Mouse (Mus musculus): ENCODE results near the gene Npm1. TPM values are rescaled to one million over a fixed set of nuclear protein-coding genes. Genes with fewer than 3 reads are reported as not detected.

Gene Npm1
- total and polyA plus RNA-seq, 2 experiments from 2014 or later = 400 to 473 TPM

DNA sequence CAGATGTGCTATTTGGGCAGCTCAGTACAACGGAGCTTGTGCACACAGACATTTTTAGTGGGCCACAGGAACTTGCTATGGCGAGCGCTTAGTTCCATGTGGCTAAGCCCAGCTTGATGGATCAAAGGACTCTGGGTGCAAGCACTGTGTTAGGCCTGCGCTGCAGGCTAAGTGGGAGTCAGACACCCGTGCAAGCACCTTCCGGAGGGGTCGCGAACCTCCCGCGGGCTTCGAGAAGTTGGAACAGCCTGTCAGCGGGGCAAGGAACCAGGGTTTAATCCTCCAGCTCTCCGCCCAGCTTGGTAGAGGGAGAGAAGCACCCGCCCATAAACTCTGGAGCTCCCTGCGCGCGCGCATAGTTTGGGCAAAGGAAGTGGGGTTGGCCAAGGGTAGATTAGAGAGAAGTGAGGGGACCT is 17.7 kb upstream of the Npm1 start:
- no peak overlapping the region for H3K4me3 ChIP-seq (ENCODE audit: low read depth, low read length)
- no peaks in the 10 kb centered on the region for H3K36me3 ChIP-seq (ENCODE audit: insufficient read depth)
- peaks cover 19% of the 10 kb centered on the region for H3K27me3 ChIP-seq (ENCODE audit: insufficient read depth, low read length)
- 5% methylated on average over 18 of the region's 18 CpGs for WGBS
- H3K4me2 ChIP-seq (ENCODE audit: low read depth) = peak overlapping the region; percentile 31
- H3K9me3 ChIP-seq (ENCODE audit: low read length) = no peaks in the 10 kb centered on the region
- ATAC-seq (no peak), DNase-seq (no peak)
- H3K27ac ChIP-seq (ENCODE audit: low read depth, low read length) = no peak overlapping the region
- no peak overlapping the region for H3K9ac ChIP-seq
- TF ChIP-seq CTCF (IDR thresholded peaks at IDR 0.05; ENCODE audit: low read depth) = no peak
- 0 out of 2 replicates have a peak, but pooled peaks cover 4% of the 10 kb centered on the region for H3K4me1 ChIP-seq (ENCODE audit: insufficient read depth)

DNA sequence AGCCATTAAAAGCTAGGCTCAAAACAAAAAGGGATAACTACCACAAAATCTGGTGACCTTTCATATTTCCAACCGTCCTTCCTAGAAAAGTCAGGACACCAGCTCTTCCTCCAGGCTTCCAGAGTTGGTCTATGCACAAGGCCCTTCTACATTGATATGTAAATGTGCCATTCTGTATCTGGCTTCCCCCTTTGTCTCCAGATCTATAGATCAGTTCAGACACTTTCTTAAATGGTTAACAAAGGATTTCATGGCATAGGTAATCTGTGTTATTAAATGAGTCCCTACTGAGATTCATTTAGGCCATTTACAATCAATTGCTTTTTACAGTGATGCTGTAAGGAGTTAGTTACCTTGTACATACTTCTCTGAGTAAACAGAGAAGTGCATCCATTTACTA is 16.8 kb upstream of the Npm1 start:
- H3K27ac ChIP-seq (ENCODE audit: low read depth, low read length) = no peak overlapping the region
- WGBS = 15% methylated on average over 1 of the region's 1 CpGs
- H3K9me3 ChIP-seq (ENCODE audit: low read length) = no peaks in the 10 kb centered on the region
- no peak overlapping the region for H3K4me2 ChIP-seq (ENCODE audit: low read depth)
- H3K4me3 ChIP-seq (ENCODE audit: low read depth, low read length) = no peak overlapping the region
- peaks cover 21% of the 10 kb centered on the region for H3K27me3 ChIP-seq (ENCODE audit: insufficient read depth, low read length)
- no peak for ATAC-seq
- no peak for DNase-seq
- 0 out of 2 replicates have a peak, but pooled peaks cover 4% of the 10 kb centered on the region for H3K4me1 ChIP-seq (ENCODE audit: insufficient read depth)
- H3K9ac ChIP-seq = no peak overlapping the region
- no peak for TF ChIP-seq CTCF (IDR thresholded peaks at IDR 0.05; ENCODE audit: low read depth)
- no peaks in the 10 kb centered on the region for H3K36me3 ChIP-seq (ENCODE audit: insufficient read depth)

DNA sequence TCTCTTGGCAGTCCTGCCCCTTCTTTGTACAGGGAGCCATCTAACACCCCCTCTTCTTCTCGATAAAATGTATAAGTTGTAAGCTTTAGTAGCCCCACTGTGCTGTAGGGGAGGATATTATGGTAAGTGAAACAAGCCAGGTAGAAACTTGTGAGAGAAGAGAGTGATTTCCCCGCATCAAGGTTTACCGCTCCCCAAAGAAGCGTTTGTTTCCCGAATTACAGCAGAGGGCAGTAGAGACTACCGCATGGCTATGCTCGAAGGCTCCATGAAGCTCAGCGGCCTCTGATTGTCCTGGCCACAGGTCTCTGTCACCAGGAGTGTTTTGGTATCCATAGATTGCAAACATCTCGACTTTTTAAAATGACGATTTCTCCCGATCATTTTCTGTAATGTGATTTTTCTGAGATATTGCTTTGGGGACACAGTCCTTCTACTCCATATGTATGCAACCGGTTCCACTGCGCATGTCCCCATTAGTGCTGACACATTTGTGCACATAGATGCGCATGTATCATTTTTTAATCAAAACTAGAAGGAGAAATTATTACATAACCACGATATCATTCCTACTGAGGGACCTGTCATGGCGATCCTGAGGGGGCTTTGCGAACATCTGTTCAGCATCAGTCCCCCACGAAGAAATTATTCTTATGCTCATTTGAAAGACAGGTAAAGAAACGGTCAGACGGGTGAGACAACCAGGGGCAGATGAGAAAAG is 13.7 kb upstream of the Npm1 start:
- Histone ChIP-seq H3K27me3 (ENCODE audit: insufficient read depth, low read length) (peaks cover 21% of the 10 kb centered on the region), H3K4me3 (ENCODE audit: low read depth, low read length) (no peak overlapping the region), H3K9me3 (ENCODE audit: low read length) (no peaks in the 10 kb centered on the region), H3K4me2 (ENCODE audit: low read depth) (no peak overlapping the region), H3K4me1 (ENCODE audit: insufficient read depth) (0 out of 2 replicates have a peak, but pooled peaks cover 4% of the 10 kb centered on the region), H3K36me3 (ENCODE audit: insufficient read depth) (no peaks in the 10 kb centered on the region), H3K9ac (no peak overlapping the region), H3K27ac (ENCODE audit: low read depth, low read length) (no peak overlapping the region)
- 35% methylated on average over 20 of the region's 20 CpGs for WGBS
- DNase-seq (peak; percentile 82), ATAC-seq (peak; percentile 85)
- peak; percentile 92 for TF ChIP-seq CTCF (IDR thresholded peaks at IDR 0.05; ENCODE audit: low read depth)

DNA sequence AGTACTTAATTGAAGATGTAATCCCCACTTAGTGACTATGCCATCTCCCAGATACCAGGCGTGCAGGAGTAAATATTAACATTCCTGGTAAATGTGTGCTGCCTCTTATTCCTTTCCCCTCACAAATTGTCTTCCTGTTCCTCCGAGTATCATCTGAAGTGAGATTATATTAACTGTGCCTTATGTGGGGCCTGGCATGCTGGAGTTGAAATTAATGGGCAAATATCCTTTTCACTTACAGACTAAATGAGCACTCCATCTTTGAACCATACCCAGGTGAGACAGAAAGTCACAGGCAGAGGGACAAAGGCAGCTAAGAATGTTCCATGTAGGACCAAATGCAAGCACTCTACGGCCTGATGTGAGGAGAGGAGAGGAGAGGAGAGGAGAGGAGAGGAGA is 12.8 kb upstream of the Npm1 start:
- ATAC-seq = no peak
- TF ChIP-seq CTCF (IDR thresholded peaks at IDR 0.05; ENCODE audit: low read depth) = no peak
- H3K4me2 ChIP-seq (ENCODE audit: low read depth) = no peak overlapping the region

DNA sequence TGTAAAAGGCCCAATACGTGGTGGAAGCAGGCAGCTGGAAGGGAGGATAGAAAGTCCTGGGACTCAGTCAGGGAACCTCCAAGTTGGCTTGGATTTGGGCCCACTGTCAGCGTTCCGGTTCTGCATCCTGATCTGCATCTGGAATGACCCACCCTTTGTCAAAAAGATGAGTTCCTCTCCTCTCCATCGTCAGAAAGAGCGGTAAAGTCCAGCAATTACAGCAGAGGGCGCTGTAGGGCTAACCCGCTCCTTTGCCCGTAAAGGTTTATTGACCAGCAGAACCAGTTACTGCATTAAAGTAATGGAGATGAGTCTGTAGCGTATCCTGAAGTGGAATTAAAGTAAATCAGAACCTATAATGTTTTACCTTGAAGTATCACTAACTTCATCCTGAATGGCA is 7.5 kb upstream of the Npm1 start:
- DNase-seq (peak; percentile 44), ATAC-seq (no peak)
- no peak overlapping the region for H3K9ac ChIP-seq
- no peaks in the 10 kb centered on the region for H3K36me3 ChIP-seq (ENCODE audit: insufficient read depth)
- H3K27ac ChIP-seq (ENCODE audit: low read depth, low read length) = no peak overlapping the region
- no peaks in the 10 kb centered on the region for H3K4me1 ChIP-seq (ENCODE audit: insufficient read depth)
- no peak overlapping the region for H3K4me2 ChIP-seq (ENCODE audit: low read depth)
- no peak overlapping the region for H3K4me3 ChIP-seq (ENCODE audit: low read depth, low read length)
- 12% methylated on average over 9 of the region's 9 CpGs for WGBS
- H3K27me3 ChIP-seq (ENCODE audit: insufficient read depth, low read length) = no peaks in the 10 kb centered on the region; the same call in 1 of the 2 replicates
- no peaks in the 10 kb centered on the region for H3K9me3 ChIP-seq (ENCODE audit: low read length)
- peak; percentile 68 for TF ChIP-seq CTCF (IDR thresholded peaks at IDR 0.05; ENCODE audit: low read depth)

More for the DNA sequence above, 12.8 kb upstream of the Npm1 start:
- peaks cover 13% of the 10 kb centered on the region; the same call in 1 of the 2 replicates for H3K27me3 ChIP-seq (ENCODE audit: insufficient read depth, low read length)
- DNase-seq = no peak
- H3K36me3 ChIP-seq (ENCODE audit: insufficient read depth) = no peaks in the 10 kb centered on the region
- WGBS = 74% methylated on average over 2 of the region's 3 CpGs
- H3K9me3 ChIP-seq (ENCODE audit: low read length) = no peaks in the 10 kb centered on the region
- H3K9ac ChIP-seq = no peak overlapping the region
- H3K4me1 ChIP-seq (ENCODE audit: insufficient read depth) = 0 out of 2 replicates have a peak, but pooled peaks cover 4% of the 10 kb centered on the region
- no peak overlapping the region for H3K4me3 ChIP-seq (ENCODE audit: low read depth, low read length)
- no peak overlapping the region for H3K27ac ChIP-seq (ENCODE audit: low read depth, low read length)

DNA sequence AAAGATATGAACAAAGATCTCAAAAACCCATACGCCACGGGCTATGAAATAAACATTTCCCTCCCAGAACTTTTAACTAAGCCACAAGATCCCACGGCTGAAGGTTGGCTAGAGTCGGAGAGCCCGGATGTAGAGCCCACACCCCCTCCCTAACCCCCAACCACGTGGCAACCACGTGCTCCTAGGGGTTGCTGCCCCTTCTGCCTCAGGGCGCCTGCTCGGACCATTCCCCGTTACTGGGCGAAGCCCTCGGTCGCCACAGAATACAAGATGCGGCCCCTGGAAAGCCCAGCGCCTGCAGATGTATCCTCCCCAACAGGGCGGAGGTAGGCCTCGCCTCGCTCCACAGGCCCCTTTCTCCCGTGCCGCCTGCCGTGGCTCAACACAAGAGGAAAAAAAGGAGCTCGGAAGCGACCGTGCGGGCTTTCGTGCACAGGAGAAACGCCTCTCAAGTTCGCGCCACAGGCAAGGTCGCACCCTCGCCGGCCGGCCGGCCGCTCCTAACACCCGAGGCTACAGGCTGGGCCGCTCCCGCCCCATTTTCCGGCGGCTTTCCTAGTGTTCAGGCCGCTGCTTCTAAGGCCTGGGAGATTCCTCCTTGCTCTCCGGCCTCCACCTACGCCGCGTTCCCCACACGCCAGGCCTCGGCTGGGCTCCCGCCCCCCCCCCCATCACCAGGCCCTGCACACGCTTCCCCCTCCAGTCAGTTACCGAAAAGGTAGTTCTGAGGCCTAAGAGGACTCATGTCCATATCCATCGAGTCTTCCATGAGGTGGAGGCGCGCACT is 602 bp downstream of the Npm1 start:
- Histone ChIP-seq H3K4me3 (ENCODE audit: low read depth, low read length) (peak overlapping the region; percentile 87), H3K4me2 (ENCODE audit: low read depth) (peak overlapping the region; percentile 65), H3K27ac (ENCODE audit: low read depth, low read length) (peak overlapping the region; percentile 90), H3K9me3 (ENCODE audit: low read length) (no peaks in the 10 kb centered on the region), H3K4me1 (ENCODE audit: insufficient read depth) (peaks cover 15% of the 10 kb centered on the region; the same call in 1 of the 2 replicates), H3K36me3 (ENCODE audit: insufficient read depth) (peaks cover 31% of the 10 kb centered on the region), H3K9ac (peak overlapping the region; percentile 93), H3K27me3 (ENCODE audit: insufficient read depth, low read length) (no peaks in the 10 kb centered on the region)
- peak; percentile 65 for ATAC-seq
- peak; percentile 86 for DNase-seq
- 6% methylated on average over 47 of the region's 53 CpGs for WGBS
- no peak for TF ChIP-seq CTCF (IDR thresholded peaks at IDR 0.05; ENCODE audit: low read depth)

DNA sequence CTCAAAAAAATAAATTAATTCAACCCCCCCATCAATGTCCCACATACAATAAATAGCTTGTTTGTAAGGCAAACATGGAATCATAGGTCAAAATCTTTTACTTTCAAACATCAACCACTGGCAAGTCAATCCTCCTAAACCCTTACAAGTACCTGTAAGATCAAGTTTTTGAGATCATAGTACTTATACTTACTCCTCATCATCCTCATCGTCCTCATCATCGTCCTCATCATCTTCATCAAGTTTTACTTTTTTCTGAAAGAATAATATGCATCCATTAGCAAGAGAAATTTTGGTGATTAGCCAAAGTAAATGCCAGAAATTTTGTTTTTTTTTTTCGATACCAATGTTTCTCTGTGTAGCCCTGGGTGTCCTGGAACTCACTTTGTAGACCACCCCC is 3.3 kb downstream of the Npm1 start:
- Histone ChIP-seq H3K9ac (no peak overlapping the region), H3K27me3 (ENCODE audit: insufficient read depth, low read length) (no peaks in the 10 kb centered on the region), H3K4me2 (ENCODE audit: low read depth) (no peak overlapping the region), H3K4me3 (ENCODE audit: low read depth, low read length) (no peak overlapping the region), H3K9me3 (ENCODE audit: low read length) (no peaks in the 10 kb centered on the region), H3K4me1 (ENCODE audit: insufficient read depth) (peaks cover 15% of the 10 kb centered on the region; the same call in 1 of the 2 replicates), H3K36me3 (ENCODE audit: insufficient read depth) (peaks cover 50% of the 10 kb centered on the region), H3K27ac (ENCODE audit: low read depth, low read length) (no peak overlapping the region)
- DNase-seq (no peak), ATAC-seq (no peak)
- WGBS = 93% methylated on average over 3 of the region's 3 CpGs
- TF ChIP-seq CTCF (IDR thresholded peaks at IDR 0.05; ENCODE audit: low read depth) = no peak
